Mouse (Mus musculus) MEL (cell line): ENCODE results near the gene H2-Q1.

Experiments used
- CTCF ChIP-seq, 3 experiments: IDR thresholded peaks in 2 of 3; conservative IDR thresholded peaks in 1 of 3; 2 replicates each; pipeline ENCODE4 v1.5.1; 2011 to 2012; ENCODE audit warnings: low read length in 3 of 3, low read depth in 2 of 3, mild to moderate bottlenecking in 2 of 3, improper control_type of control experiment in 1 of 3, inconsistent platforms in 1 of 3, mixed read lengths in 1 of 3, moderate library complexity in 1 of 3; ENCODE audit not compliant: control insufficient read depth in 1 of 3, insufficient read depth in 1 of 3, poor library complexity in 1 of 3, severe bottlenecking in 1 of 3
- E2F4 ChIP-seq: IDR thresholded peaks from 2 replicates; pipeline ENCODE4 v1.6.1; 2011; ENCODE audit warnings: low read depth, low read length, improper control_type of control experiment, borderline replicate concordance
- GATA1 ChIP-seq: IDR thresholded peaks from 2 replicates; pipeline ENCODE4 v1.6.1; 2011; ENCODE audit warnings: low read depth, low read length, improper control_type of control experiment
- JUND ChIP-seq: IDR thresholded peaks from 2 replicates; pipeline ENCODE4 v1.6.1; 2011; ENCODE audit warnings: low read depth, mild to moderate bottlenecking, improper control_type of control experiment, low read length
- MAZ ChIP-seq: IDR thresholded peaks from 2 replicates; pipeline ENCODE4 v1.6.1; 2012; ENCODE audit warnings: low read depth, mild to moderate bottlenecking, inconsistent platforms, low read length, improper control_type of control experiment
- POLR2A ChIP-seq, 2 experiments: IDR thresholded peaks; 2 replicates each; pipeline ENCODE4 v1.6.1; 2011 to 2012; ENCODE audit warnings: low read length in 2 of 2, mild to moderate bottlenecking in 2 of 2, control low read depth in 1 of 2, improper control_type of control experiment in 1 of 2, low read depth in 1 of 2, moderate library complexity in 1 of 2; ENCODE audit not compliant: control insufficient read depth in 1 of 2, insufficient read depth in 1 of 2, poor library complexity in 1 of 2
- POLR2AphosphoS2 ChIP-seq: IDR thresholded peaks from 2 replicates; pipeline ENCODE4 v1.6.1; 2011; ENCODE audit warnings: low read length, improper control_type of control experiment
- TCF12 ChIP-seq: IDR thresholded peaks from 2 replicates; pipeline ENCODE4 v1.6.1; 2014; ENCODE audit warnings: low read depth, mild to moderate bottlenecking, inconsistent platforms, low read length, improper control_type of control experiment, moderate library complexity
- USF1 ChIP-seq: IDR thresholded peaks from 2 replicates; pipeline ENCODE4 v1.6.1; 2014; ENCODE audit warnings: low read depth, mild to moderate bottlenecking, inconsistent platforms, low read length, improper control_type of control experiment, moderate library complexity
- USF2 ChIP-seq, 2 experiments: IDR thresholded peaks; 2 replicates each; pipeline ENCODE4 v1.6.1; 2011 to 2012; ENCODE audit warnings: improper control_type of control experiment in 2 of 2, low read length in 2 of 2, borderline replicate concordance in 1 of 2, inconsistent platforms in 1 of 2, low read depth in 1 of 2, mild to moderate bottlenecking in 1 of 2; ENCODE audit not compliant: insufficient read depth in 1 of 2
- ZKSCAN1 ChIP-seq: IDR thresholded peaks from 2 replicates; pipeline ENCODE4 v1.6.1; 2012; ENCODE audit warnings: low read depth, mild to moderate bottlenecking, inconsistent platforms, low read length, improper control_type of control experiment, moderate library complexity

GRCm38 (mm10) chr17:35357086-35357485, 36.9 kb downstream of the H2-Q1 start:
- TF ChIP-seq POLR2A (IDR thresholded peaks at IDR 0.05; ENCODE audit: control insufficient read depth in 1 of 2, insufficient read depth in 1 of 2, low read depth in 1 of 2, low read length in 2 of 2, poor library complexity in 1 of 2) (no peak), USF1 (no peak), GATA1 (no peak), CTCF (IDR thresholded peaks at IDR 0.05 in 2 of 3, conservative IDR thresholded peaks at IDR 0.05 in 1 of 3; ENCODE audit: control insufficient read depth in 1 of 3, insufficient read depth in 1 of 3, low read depth in 2 of 3, low read length in 3 of 3, poor library complexity in 1 of 3, severe bottlenecking in 1 of 3) (no peak), TCF12 (no peak), MAZ (no peak), JUND (no peak), E2F4 (no peak), ZKSCAN1 (no peak), POLR2AphosphoS2 (no peak), USF2 (IDR thresholded peaks at IDR 0.05; ENCODE audit: borderline replicate concordance in 1 of 2, insufficient read depth in 1 of 2, low read depth in 1 of 2, low read length in 2 of 2) (no peak)
